Mouse (Mus musculus) C2C12 (cell line): ENCODE results near the gene Olfr983. TPM values are rescaled to one million over a fixed set of nuclear protein-coding genes. Genes with fewer than 3 reads are reported as not detected.

Experiments
- H3K27me3 ChIP-seq: one replicate; pipeline ENCODE4 v1.6.1; 2011; ENCODE audit not compliant: control insufficient read depth, insufficient read depth, insufficient read length
- H3K36me3 ChIP-seq: one replicate; pipeline ENCODE4 v1.6.1; 2011; ENCODE audit not compliant: control insufficient read depth, insufficient read depth
- H3K4me3 ChIP-seq: one replicate; pipeline ENCODE4 v1.5.1; 2011; ENCODE audit warnings: mild to moderate bottlenecking, control low read depth; ENCODE audit not compliant: poor library complexity, insufficient read depth, severe bottlenecking
- H3K79me2 ChIP-seq: one replicate; pipeline ENCODE4 v1.6.1; 2011; ENCODE audit not compliant: control insufficient read depth, insufficient read depth
- H3K79me3 ChIP-seq: one replicate; pipeline ENCODE4 v1.6.1; 2011; ENCODE audit warnings: low read depth, control low read depth
- H3ac ChIP-seq: one replicate; pipeline ENCODE3; 2011; ENCODE audit warnings: low read depth; ENCODE audit not compliant: control insufficient read depth, insufficient read length
- CEBPB ChIP-seq: IDR thresholded peaks from one replicate; pipeline ENCODE4 v1.6.1; 2011; ENCODE audit warnings: low read depth, mild to moderate bottlenecking, control low read depth, moderate library complexity
- CTCF ChIP-seq: IDR thresholded peaks from one replicate; pipeline ENCODE4 v1.5.1; 2011; ENCODE audit not compliant: control insufficient read depth, insufficient read depth, insufficient read length
- FOSL1 ChIP-seq: IDR thresholded peaks from one replicate; pipeline ENCODE4 v1.8.0; 2011; ENCODE audit warnings: mild to moderate bottlenecking, low read length; ENCODE audit not compliant: poor library complexity, insufficient read depth, severe bottlenecking
- MAX ChIP-seq: IDR thresholded peaks from one replicate; pipeline ENCODE4 v1.6.1; 2011; ENCODE audit warnings: mild to moderate bottlenecking, control low read depth
- MYOD1 ChIP-seq: IDR thresholded peaks from one replicate; pipeline ENCODE4 v1.6.1; 2011; ENCODE audit warnings: low read depth; ENCODE audit not compliant: control insufficient read depth, insufficient read length
- MYOG ChIP-seq: IDR thresholded peaks from one replicate; pipeline ENCODE4 v1.6.1; 2011; ENCODE audit not compliant: control insufficient read depth, insufficient read length; ENCODE audit errors: extremely low read depth
- USF1 ChIP-seq: IDR thresholded peaks from one replicate; pipeline ENCODE4 v1.6.1; 2011; ENCODE audit warnings: low read depth, mild to moderate bottlenecking, control low read depth, moderate library complexity
- polyA plus RNA-seq: library from polyadenylated mRNA; unstranded; fragments of >200 nt; fragmentation: generic; extraction: Trizol; gene quantifications from one replicate; pipeline ENCODE4 v1.2.1, GENCODE M21; 2012; ENCODE audit warnings: missing spikeins

The Olfr983 gene
- polyA plus RNA-seq, 1 experiment = not detected

GRCm38 (mm10) chr9:40117287-40117659, 23.9 kb upstream of the Olfr983 start:
- H3K79me2 ChIP-seq = no peaks in the 10 kb centered on the region
- no peaks in the 10 kb centered on the region for H3K36me3 ChIP-seq
- no peaks in the 10 kb centered on the region for H3K79me3 ChIP-seq
- no peak overlapping the region for H3ac ChIP-seq
- H3K27me3 ChIP-seq = no peaks in the 10 kb centered on the region
- no peak overlapping the region for H3K4me3 ChIP-seq
- TF ChIP-seq FOSL1 = no peak
- TF ChIP-seq CEBPB = no peak
- TF ChIP-seq CTCF = no peak
- TF ChIP-seq MYOG = no peak
- no peak for TF ChIP-seq MYOD1
- TF ChIP-seq USF1 = no peak
- TF ChIP-seq MAX = no peak

GRCm38 (mm10) chr9:40116645-40117286, 23.4 kb upstream of the Olfr983 start:
- no peak overlapping the region for H3K4me3 ChIP-seq
- no peaks in the 10 kb centered on the region for H3K79me3 ChIP-seq
- no peak overlapping the region for H3ac ChIP-seq
- H3K79me2 ChIP-seq = no peaks in the 10 kb centered on the region
- H3K27me3 ChIP-seq = no peaks in the 10 kb centered on the region
- H3K36me3 ChIP-seq = no peaks in the 10 kb centered on the region
- peak; percentile 94 for TF ChIP-seq MYOD1
- TF ChIP-seq MAX = no peak
- TF ChIP-seq FOSL1 = no peak
- TF ChIP-seq CEBPB = no peak

GRCm38 (mm10) chr9:40114106-40114505, 20.7 kb upstream of the Olfr983 start, which contains the start of gene Olfr984:
Gene Olfr984, minus strand, starts transcription at chr9:40114206.
- no peak for TF ChIP-seq USF1
- no peak for TF ChIP-seq MYOG
- TF ChIP-seq CTCF = no peak
- no peak for TF ChIP-seq MAX
- TF ChIP-seq CEBPB = no peak
- TF ChIP-seq MYOD1 = no peak
- TF ChIP-seq FOSL1 = no peak
- Histone ChIP-seq H3K79me3 (no peaks in the 10 kb centered on the region), H3K4me3 (no peak within 1 kb of the TSS), H3K27me3 (no peaks in the 10 kb centered on the region), H3K79me2 (no peaks in the 10 kb centered on the region), H3ac (no peak within 1 kb of the TSS), H3K36me3 (no peaks in the 10 kb centered on the region)

GRCm38 (mm10) chr9:40094769-40095168, 1.4 kb upstream of the Olfr983 start:
- Histone ChIP-seq H3K4me3 (no peak overlapping the region), H3K79me2 (no peaks in the 10 kb centered on the region), H3K36me3 (no peaks in the 10 kb centered on the region), H3ac (no peak overlapping the region), H3K27me3 (no peaks in the 10 kb centered on the region), H3K79me3 (no peaks in the 10 kb centered on the region)
- TF ChIP-seq FOSL1 = no peak
- no peak for TF ChIP-seq CEBPB
- no peak for TF ChIP-seq MYOD1
- TF ChIP-seq MAX = no peak

GRCm38 (mm10) chr9:40073529-40073928, 19.9 kb downstream of the Olfr983 start, which contains the start of gene Olfr982:
Gene Olfr982, plus strand, starts transcription at chr9:40073829.
- H3K4me3 ChIP-seq = no peak within 1 kb of the TSS
- H3K27me3 ChIP-seq = peaks cover 3% of the 10 kb centered on the region
- no peaks in the 10 kb centered on the region for H3K79me3 ChIP-seq
- TF ChIP-seq MAX = no peak
- no peak within 1 kb of the TSS for H3ac ChIP-seq
- H3K79me2 ChIP-seq = no peaks in the 10 kb centered on the region
- no peaks in the 10 kb centered on the region for H3K36me3 ChIP-seq

GRCm38 (mm10) chr9:40050138-40050537, 43.3 kb downstream of the Olfr983 start:
- Histone ChIP-seq H3K79me3 (no peaks in the 10 kb centered on the region), H3ac (no peak overlapping the region), H3K4me3 (no peak overlapping the region), H3K79me2 (no peaks in the 10 kb centered on the region), H3K36me3 (no peaks in the 10 kb centered on the region), H3K27me3 (no peaks in the 10 kb centered on the region)
- TF ChIP-seq FOSL1 = no peak
- TF ChIP-seq MYOD1 = no peak
- TF ChIP-seq MYOG = no peak
- no peak for TF ChIP-seq USF1
- no peak for TF ChIP-seq CEBPB
- TF ChIP-seq MAX = no peak
- no peak for TF ChIP-seq CTCF

Other genes starting within 250 kb of the Olfr983 start
- gene Olfr972, start 227.2 kb downstream of the Olfr983 start, polyA plus RNA-seq = not detected
- gene Olfr229, start 186.3 kb downstream of the Olfr983 start, polyA plus RNA-seq = not detected
- not detected for gene Olfr974, start 156.1 kb downstream of the Olfr983 start, polyA plus RNA-seq
- gene Olfr975, start 141.5 kb downstream of the Olfr983 start, polyA plus RNA-seq = not detected
- not detected for gene Olfr976, start 132.5 kb downstream of the Olfr983 start, polyA plus RNA-seq
- gene Olfr978, start 101.5 kb downstream of the Olfr983 start, polyA plus RNA-seq = not detected
- gene Olfr979, start 90.1 kb downstream of the Olfr983 start, polyA plus RNA-seq = not detected
- gene Olfr980, start 84.0 kb downstream of the Olfr983 start, polyA plus RNA-seq = not detected
- not detected for gene Olfr981, start 72.1 kb downstream of the Olfr983 start, polyA plus RNA-seq
- gene Olfr982, start 19.8 kb downstream of the Olfr983 start, polyA plus RNA-seq = not detected
- not detected for gene Olfr984, start 20.6 kb upstream of the Olfr983 start, polyA plus RNA-seq
- not detected for gene Olfr985, start 36.6 kb upstream of the Olfr983 start, polyA plus RNA-seq
- gene Tmem225, start 54.5 kb upstream of the Olfr983 start, polyA plus RNA-seq = not detected
- gene Olfr986, start 87.3 kb upstream of the Olfr983 start, polyA plus RNA-seq = not detected
- 2.2 TPM for gene Zfp202, start 98.7 kb upstream of the Olfr983 start, polyA plus RNA-seq
- not detected for gene Scn3b, start 175.6 kb upstream of the Olfr983 start, polyA plus RNA-seq